11 mouse cellular contexts compared by ENCODE assay signal in the genomic region with DNA sequence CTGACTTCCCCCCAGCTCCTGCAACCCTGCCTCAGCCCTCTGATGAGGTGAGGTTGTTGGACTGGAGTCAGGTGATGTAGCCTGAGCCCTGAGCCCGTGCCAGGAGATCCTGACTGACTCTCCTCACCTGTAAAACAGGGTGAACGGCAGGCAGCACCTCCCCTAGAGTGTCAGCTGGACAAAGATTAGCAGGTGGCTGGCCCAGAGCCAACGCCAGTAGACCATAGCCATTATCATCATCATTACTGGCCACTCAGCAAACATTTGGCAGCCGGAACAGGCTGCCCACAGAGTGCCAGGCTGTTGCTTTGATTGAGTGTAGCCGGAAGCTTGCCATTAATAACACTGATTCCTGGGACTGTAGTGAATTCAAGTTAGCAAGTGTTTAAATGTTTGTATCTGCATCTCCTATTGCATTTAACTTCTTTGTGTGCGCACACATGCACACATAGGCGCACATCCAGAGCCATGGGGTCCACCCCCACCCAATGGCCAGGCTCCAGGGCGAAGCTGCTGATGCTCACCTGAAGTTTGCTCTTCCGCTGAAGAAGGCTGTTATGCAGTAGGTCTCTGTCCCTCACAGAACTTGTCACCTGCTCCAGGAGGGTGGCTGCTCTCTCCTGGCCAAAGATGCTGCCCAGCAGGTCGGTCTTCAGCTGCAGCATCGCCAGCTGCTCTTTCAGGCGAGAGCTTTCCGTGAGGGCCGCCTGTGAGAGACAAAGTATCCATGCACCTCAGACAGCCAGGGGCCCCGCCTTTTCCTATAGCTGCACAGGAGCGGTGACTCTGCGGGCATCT. TPM values are rescaled to one million over a fixed set of nuclear protein-coding genes. Genes with fewer than 3 reads are reported as not detected.
DNase-seq lines count a peak whose midpoint lies in the region; ATAC-seq lines count a peak whose summit lies in the region.
"Had no signal": no experiment of that assay in that cellular context is flagged by ENCODE, and none has a peak within 500 bp of the region (broad histone marks: within the 10 kb centered on the region; RNA-seq: fewer than 3 reads in every experiment).

No protein-coding gene starts in this region.

- H3K27ac ChIP-seq in kidney, embryonic 15.5 days, result no peak overlapping the region
- no peak overlapping the region for H3K27ac ChIP-seq in liver, embryonic 12.5 days
- H3K27ac ChIP-seq: liver, embryonic 13.5 days; neural tube, embryonic 13.5 days had no signal

- WGBS in kidney, embryonic 15.5 days, result 57% methylated on average over 17 of the region's 17 CpGs
- 77% methylated on average over 17 of the region's 17 CpGs for WGBS in liver, embryonic 12.5 days (ENCODE audit: insufficient replicate concordance)

- H3K27me3 ChIP-seq in kidney, embryonic 15.5 days, result peaks cover 11% of the 10 kb centered on the region
- no peaks in the 10 kb centered on the region for H3K27me3 ChIP-seq in liver, embryonic 12.5 days (replicated peaks)
- H3K27me3 ChIP-seq: liver, embryonic 13.5 days had no signal

- peak; percentile 92 for DNase-seq in left cerebral cortex, postnatal 4 days
- DNase-seq in left cerebral cortex, adult 8-10 months (ENCODE audit: low spot score in 2 of 2), result no peak
- peak; percentile 53 for DNase-seq in Muller cell, postnatal 12 days (ENCODE audit: inconsistent ontology term)
- peak; percentile 83 for DNase-seq in cerebellum, adult 18-20 months
- no peak for DNase-seq in right cerebral cortex, postnatal 36 days (ENCODE audit: low spot score in 2 of 2)
- no peak for DNase-seq in embryo, embryonic 9.5 days (ENCODE audit: extremely low spot score)
- DNase-seq: liver, embryonic 13.5 days; thymus, adult 2 months had no signal

- H3K4me1 ChIP-seq in kidney, embryonic 15.5 days, result 0 out of 2 replicates have a peak, but pooled peaks cover 4% of the 10 kb centered on the region
- H3K4me1 ChIP-seq in liver, embryonic 12.5 days, result peaks cover 5% of the 10 kb centered on the region

- ATAC-seq in kidney, embryonic 15.5 days (replicated peaks; ENCODE audit: low FRiP score), result peak; percentile 41
- ATAC-seq in liver, embryonic 12.5 days, result no peak

- intact Hi-C loops in left cerebral cortex, postnatal 4 days (cut with DNase I), result loop anchor here (10.0 kb wide), 1 partner anchor 470 kb away; no protein-coding TSS in a partner anchor

- no peaks in the 10 kb centered on the region for H3K36me3 ChIP-seq in kidney, embryonic 15.5 days
- H3K36me3 ChIP-seq in liver, embryonic 12.5 days, result peaks cover 69% of the 10 kb centered on the region
- H3K36me3 ChIP-seq: neural tube, embryonic 13.5 days had no signal

- no peak overlapping the region for H3K9ac ChIP-seq in kidney, embryonic 15.5 days
- no peak overlapping the region for H3K9ac ChIP-seq in liver, embryonic 12.5 days
- H3K9ac ChIP-seq: liver, embryonic 13.5 days; neural tube, embryonic 13.5 days had no signal

- H3K4me2 ChIP-seq in kidney, embryonic 15.5 days, result no peak overlapping the region
- no peak overlapping the region for H3K4me2 ChIP-seq in liver, embryonic 12.5 days
- H3K4me2 ChIP-seq: liver, embryonic 13.5 days; neural tube, embryonic 13.5 days had no signal

- H3K4me3 ChIP-seq in kidney, embryonic 15.5 days (replicated peaks), result no peak overlapping the region
- H3K4me3 ChIP-seq in liver, embryonic 12.5 days, result no peak overlapping the region
- H3K4me3 ChIP-seq: liver, embryonic 13.5 days; neural tube, embryonic 13.5 days had no signal

- no peaks in the 10 kb centered on the region for H3K9me3 ChIP-seq in kidney, embryonic 15.5 days (replicated peaks)
- no peaks in the 10 kb centered on the region for H3K9me3 ChIP-seq in liver, embryonic 12.5 days (replicated peaks)
- H3K9me3 ChIP-seq: liver, embryonic 13.5 days; neural tube, embryonic 13.5 days had no signal

RNA-seq across cellular contexts. Expression of a gene that starts 54.4 kb away (rescaled TPM):
- 1 to 10 TPM in 1 of 2 experiments, under 1 TPM in 1; 0.82 to 1.4 TPM for total RNA-seq in left cerebral cortex, postnatal 4 days (2021)
- total RNA-seq in left cerebral cortex, adult 8-10 months (2022), result 1 to 10 TPM; 2.0 to 3.0 (median 2.8) TPM
- polyA plus RNA-seq in kidney, embryonic 15.5 days (2015; fragmentation: Nextera tagmentation; extraction: Ambion mirVana), result 0.82 TPM in 2 replicates
- 2.1 and 2.5 TPM in 2 replicates for polyA plus RNA-seq in liver, embryonic 12.5 days (2016; fragmentation: Nextera tagmentation; extraction: Ambion mirVana)

Comparison
In these comparisons a context has a peak if more than half of its experiments do, and no peak if none do; other contexts are left out.
1. DNase-seq: peak in left cerebral cortex, postnatal 4 days (single experiment), Muller cell, postnatal 12 days (single experiment) and cerebellum, adult 18-20 months (2 of 2); none in left cerebral cortex, adult 8-10 months (0 of 2), right cerebral cortex, postnatal 36 days (0 of 2) and embryo, embryonic 9.5 days (single experiment).